Mouse (Mus musculus) forebrain, embryonic 11.5 days (tissue): ENCODE measurements around the gene Set. TPM values are rescaled to one million over a fixed set of nuclear protein-coding genes. Genes with fewer than 3 reads are reported as not detected.

Experiments used
- ATAC-seq: fragments of 200-750 bp; cut with Nextera tagmentation; replicated peaks from 2 replicates; pipeline ENCODE4 v1.8.0; 2017; ENCODE audit warnings: moderate TSS enrichment; ENCODE audit not compliant: low FRiP score
- DNase-seq: peaks from one replicate; pipeline ENCODE4 v3.0.0-alpha.2; 2017; ENCODE audit warnings: low spot score
- H3K27ac ChIP-seq: fragments of 300-500 bp; sonication (generic); 2 replicates; pipeline ENCODE4 v1.5.1; 2014; ENCODE audit warnings: low read depth, low read length
- H3K27me3 ChIP-seq: fragments of 300-500 bp; sonication (generic); 2 replicates; pipeline ENCODE4 v1.6.1; 2014; ENCODE audit warnings: mild to moderate bottlenecking, low read length, mixed read lengths; ENCODE audit not compliant: control insufficient read depth, insufficient read depth
- H3K36me3 ChIP-seq: fragments of 300-500 bp; sonication (generic); 2 replicates; pipeline ENCODE4 v1.6.1; 2014; ENCODE audit warnings: mild to moderate bottlenecking, low read length, moderate library complexity, mixed read lengths; ENCODE audit not compliant: control insufficient read depth, insufficient read depth
- H3K4me1 ChIP-seq: fragments of 300-500 bp; sonication (generic); replicated peaks from 2 replicates; pipeline ENCODE4 v1.6.1; 2014; ENCODE audit warnings: low read length, mixed read lengths; ENCODE audit not compliant: control insufficient read depth, insufficient read depth
- H3K4me2 ChIP-seq: fragments of 300-500 bp; sonication (generic); 2 replicates; pipeline ENCODE4 v1.6.1; 2014; ENCODE audit warnings: low read depth, mild to moderate bottlenecking, low read length, moderate library complexity, mixed read lengths; ENCODE audit not compliant: severe bottlenecking
- H3K4me3 ChIP-seq: fragments of 300-500 bp; sonication (generic); 2 replicates; pipeline ENCODE4 v1.5.1; 2014; ENCODE audit warnings: low read depth, low read length
- H3K9ac ChIP-seq: fragments of 300-500 bp; sonication (generic); 2 replicates; pipeline ENCODE4 v1.6.1; 2014; ENCODE audit warnings: low read length
- H3K9me3 ChIP-seq: fragments of 300-500 bp; sonication (generic); 2 replicates; pipeline ENCODE4 v1.6.1; 2016; ENCODE audit warnings: low read length, mixed read lengths; ENCODE audit not compliant: control insufficient read depth
- WGBS: fragments of 180-500 bp; shearing (Covaris S2); extraction: QIAGEN DNeasy Blood & Tissue Kit; methylation state at CpG from one replicate; pipeline ENCODE4 v1.1.7; 2014; 5-methylcytosine and 5-hydroxymethylcytosine counted together
- polyA plus RNA-seq: library from polyadenylated mRNA; unstranded; fragments of >200 nt; fragmentation: Nextera tagmentation; extraction: Ambion mirVana; gene quantifications from 2 replicates; pipeline ENCODE4 v1.2.1, GENCODE M21; 2014

The Set gene
- polyA plus RNA-seq, 1 experiment from 2014 or later = 817 TPM

DNA sequence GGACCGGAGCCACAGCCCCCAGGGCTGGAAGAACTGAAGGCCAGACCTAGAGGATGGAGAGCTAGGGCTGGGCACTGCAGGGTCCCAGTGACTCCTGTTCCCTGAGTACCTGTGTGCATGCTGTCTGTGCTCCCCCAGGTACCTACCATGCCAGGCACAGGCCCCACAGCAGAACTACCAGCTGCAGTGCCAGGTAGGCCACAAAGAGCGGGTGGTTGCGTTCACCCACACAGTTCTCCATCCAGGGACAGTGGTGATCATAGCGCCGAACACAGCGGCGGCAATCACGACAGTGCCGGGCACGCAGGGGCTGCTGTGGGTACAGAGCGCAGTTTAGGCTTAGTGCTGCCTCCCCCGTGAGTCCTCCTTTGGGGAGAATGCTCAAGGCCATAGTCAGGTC is 34.3 kb downstream of the Set start:
- H3K4me3 ChIP-seq = no peak overlapping the region
- no peaks in the 10 kb centered on the region for H3K9me3 ChIP-seq
- H3K9ac ChIP-seq = no peak overlapping the region
- 92% methylated on average over 12 of the region's 12 CpGs for WGBS
- ATAC-seq (no peak), DNase-seq (no peak)
- H3K27ac ChIP-seq = no peak overlapping the region
- no peaks in the 10 kb centered on the region for H3K36me3 ChIP-seq
- peaks cover 4% of the 10 kb centered on the region; the same call in 1 of the 2 replicates for H3K4me1 ChIP-seq
- no peak overlapping the region for H3K4me2 ChIP-seq
- no peaks in the 10 kb centered on the region for H3K27me3 ChIP-seq

- H3K4me1 ChIP-seq = peaks cover 4% of the 10 kb centered on the region; the same call in 1 of the 2 replicates
- DNase-seq (no peak), ATAC-seq (no peak)
- no peak overlapping the region for H3K9ac ChIP-seq
- no peaks in the 10 kb centered on the region for H3K27me3 ChIP-seq
- 43% methylated on average over 6 of the region's 6 CpGs for WGBS
- peak overlapping the region; percentile 75; the same call in 1 of the 2 replicates for H3K4me2 ChIP-seq
- peak overlapping the region; percentile 58 for H3K4me3 ChIP-seq
- H3K27ac ChIP-seq = no peak overlapping the region
- H3K9me3 ChIP-seq = no peaks in the 10 kb centered on the region
- H3K36me3 ChIP-seq = no peaks in the 10 kb centered on the region
Observed at GRCm38 (mm10) chr2:30092280-30092918, 35.2 kb downstream of the Set start.

GRCm38 (mm10) chr2:30093471-30094207 is 36.5 kb downstream of the Set start, which contains the start of gene Zdhhc12:
TSS of gene Zdhhc12 (minus strand) at chr2:30093648.
- Histone ChIP-seq H3K36me3 (no peaks in the 10 kb centered on the region), H3K4me1 (peaks cover 4% of the 10 kb centered on the region; the same call in 1 of the 2 replicates), H3K9me3 (no peaks in the 10 kb centered on the region), H3K27ac (peak within 1 kb of the TSS; percentile 38; the same call in 1 of the 2 replicates), H3K4me3 (peak within 1 kb of the TSS; percentile 58), H3K27me3 (no peaks in the 10 kb centered on the region), H3K9ac (peak within 1 kb of the TSS; percentile 70), H3K4me2 (peak within 1 kb of the TSS; percentile 75)
- DNase-seq (peak; percentile 98), ATAC-seq (peak; percentile 97)
- 0% methylated on average over 50 of the region's 51 CpGs for WGBS

DNA sequence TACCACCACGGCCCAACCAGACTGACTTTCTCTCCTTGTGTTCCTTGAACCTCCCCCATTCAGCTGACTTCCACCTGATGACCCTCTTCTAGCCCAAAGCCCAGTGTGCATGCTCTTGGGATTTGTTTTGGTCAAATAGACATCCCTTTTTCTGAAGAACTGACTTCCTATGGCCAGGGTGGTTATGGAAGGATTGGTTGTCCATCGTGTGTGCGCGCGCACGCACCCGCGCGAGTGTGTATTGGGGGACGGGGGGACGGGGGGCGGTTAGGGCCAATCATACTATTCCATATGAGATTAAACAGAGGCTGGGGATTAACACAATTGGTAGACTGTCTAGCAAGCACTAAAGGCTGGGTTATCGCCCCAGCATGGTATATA is 37.0 kb downstream of the Set start:
- ATAC-seq = no peak
- H3K4me1 ChIP-seq = peaks cover 4% of the 10 kb centered on the region; the same call in 1 of the 2 replicates
- 4% methylated on average over 13 of the region's 13 CpGs for WGBS
- DNase-seq = no peak
- peak overlapping the region; percentile 75 for H3K4me2 ChIP-seq
- peak overlapping the region; percentile 64 for H3K9ac ChIP-seq
- peak overlapping the region; percentile 58 for H3K4me3 ChIP-seq
- no peaks in the 10 kb centered on the region for H3K9me3 ChIP-seq
- no peaks in the 10 kb centered on the region for H3K27me3 ChIP-seq
- H3K36me3 ChIP-seq = no peaks in the 10 kb centered on the region
- H3K27ac ChIP-seq = peak overlapping the region; percentile 38; the same call in 1 of the 2 replicates

DNA sequence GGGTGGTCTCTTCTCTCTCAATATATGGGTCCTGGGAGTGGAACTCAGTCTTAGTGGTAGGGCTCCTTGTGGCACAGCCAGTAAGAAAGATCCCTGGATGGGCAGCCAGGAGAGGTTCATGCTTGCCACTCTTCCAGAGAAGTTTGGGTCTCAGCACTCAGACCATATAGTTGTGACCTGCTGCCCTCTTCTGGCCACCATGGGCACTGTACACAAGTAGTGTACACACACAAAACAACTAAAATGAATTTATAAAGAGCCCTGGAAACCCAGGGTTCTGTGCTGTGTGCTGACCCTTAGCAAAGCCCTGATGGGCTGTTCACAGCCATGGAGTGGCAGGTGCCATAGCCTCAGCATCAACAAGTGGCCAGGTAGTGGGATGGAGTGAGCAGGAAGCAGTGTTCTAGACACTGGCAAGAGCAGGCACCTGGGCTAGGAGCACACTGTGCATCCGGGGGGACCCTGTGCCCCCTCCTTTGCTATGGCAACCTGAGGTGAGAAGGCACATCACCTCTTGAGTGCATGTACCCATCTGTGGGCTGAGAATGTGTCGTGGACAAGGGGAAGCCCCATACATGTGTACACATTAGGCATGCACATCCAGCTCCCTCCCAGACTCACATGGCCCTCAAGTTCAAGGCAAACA is 38.8 kb downstream of the Set start:
- H3K36me3 ChIP-seq = no peaks in the 10 kb centered on the region

GRCm38 (mm10) chr2:30100214-30100613 is 43.0 kb downstream of the Set start:
- ATAC-seq (no peak), DNase-seq (no peak)
- Histone ChIP-seq H3K4me3 (no peak overlapping the region), H3K27ac (no peak overlapping the region), H3K27me3 (no peaks in the 10 kb centered on the region), H3K4me2 (no peak overlapping the region), H3K4me1 (no peaks in the 10 kb centered on the region), H3K9ac (no peak overlapping the region), H3K36me3 (no peaks in the 10 kb centered on the region), H3K9me3 (no peaks in the 10 kb centered on the region)
- WGBS = 86% methylated on average over 4 of the region's 4 CpGs

More for the DNA sequence above, 38.8 kb downstream of the Set start:
- no peaks in the 10 kb centered on the region for H3K9me3 ChIP-seq
- peak; percentile 70 for DNase-seq
- no peak for ATAC-seq
- no peak overlapping the region for H3K9ac ChIP-seq
- peaks cover 4% of the 10 kb centered on the region; the same call in 1 of the 2 replicates for H3K4me1 ChIP-seq
- H3K4me2 ChIP-seq = no peak overlapping the region
- no peaks in the 10 kb centered on the region for H3K27me3 ChIP-seq
- WGBS = 71% methylated on average over 2 of the region's 2 CpGs
- H3K4me3 ChIP-seq = no peak overlapping the region
- no peak overlapping the region for H3K27ac ChIP-seq

- Histone ChIP-seq H3K9ac (no peak overlapping the region), H3K9me3 (no peaks in the 10 kb centered on the region), H3K4me3 (no peak overlapping the region), H3K4me2 (no peak overlapping the region), H3K27ac (no peak overlapping the region), H3K27me3 (no peaks in the 10 kb centered on the region), H3K36me3 (peaks cover 5% of the 10 kb centered on the region; the same call in 1 of the 2 replicates), H3K4me1 (no peaks in the 10 kb centered on the region)
- ATAC-seq (no peak), DNase-seq (peak; percentile 70)
Observed at GRCm38 (mm10) chr2:30106364-30106763, 49.2 kb downstream of the Set start.

GRCm38 (mm10) chr2:30107646-30108045 is 50.5 kb downstream of the Set start:
- Histone ChIP-seq H3K36me3 (peaks cover 5% of the 10 kb centered on the region; the same call in 1 of the 2 replicates), H3K9me3 (no peaks in the 10 kb centered on the region), H3K4me3 (no peak overlapping the region), H3K4me1 (no peaks in the 10 kb centered on the region), H3K27me3 (no peaks in the 10 kb centered on the region), H3K27ac (no peak overlapping the region), H3K9ac (no peak overlapping the region), H3K4me2 (no peak overlapping the region)
- WGBS = 96% methylated on average over 5 of the region's 5 CpGs
- DNase-seq = no peak
- no peak for ATAC-seq
